Mouse (Mus musculus) myocyte (in vitro differentiated cells): ENCODE results near the gene Ttll11.

ENCODE experiments used
- E2F4 ChIP-seq: IDR thresholded peaks from one replicate; pipeline ENCODE4 v1.6.1; 2011; ENCODE audit warnings: mild to moderate bottlenecking, control low read depth, moderate library complexity; ENCODE audit not compliant: insufficient read depth
- MYOD1 ChIP-seq, 3 experiments: IDR thresholded peaks; one replicate each; pipeline ENCODE4 v1.6.1; 2011; ENCODE audit warnings: control low read depth in 2 of 3, low read depth in 2 of 3, mild to moderate bottlenecking in 2 of 3, moderate library complexity in 1 of 3; ENCODE audit not compliant: insufficient read length in 2 of 3, control insufficient read depth in 1 of 3
- MYOG ChIP-seq, 3 experiments: IDR thresholded peaks; one replicate each; pipeline ENCODE4 v1.6.1; 2011; ENCODE audit warnings: control low read depth in 2 of 3, low read depth in 2 of 3, mild to moderate bottlenecking in 2 of 3; ENCODE audit not compliant: insufficient read length in 2 of 3, control insufficient read depth in 1 of 3, insufficient read depth in 1 of 3
- POLR2A ChIP-seq: IDR thresholded peaks from one replicate; pipeline ENCODE4 v1.6.1; 2011; ENCODE audit warnings: low read depth, mild to moderate bottlenecking, control low read depth, moderate library complexity; ENCODE audit not compliant: insufficient read length
- POLR2AphosphoS2 ChIP-seq: IDR thresholded peaks from one replicate; pipeline ENCODE4 v1.6.1; 2011; ENCODE audit warnings: low read depth, control low read depth; ENCODE audit not compliant: insufficient read length
- SRF ChIP-seq: IDR thresholded peaks from one replicate; pipeline ENCODE4 v1.6.1; 2011; ENCODE audit warnings: low read depth; ENCODE audit not compliant: control insufficient read depth, insufficient read length
- TCF12 ChIP-seq: IDR thresholded peaks from one replicate; pipeline ENCODE4 v1.6.1; 2011; ENCODE audit warnings: mild to moderate bottlenecking, control low read depth; ENCODE audit not compliant: poor library complexity, insufficient read depth, severe bottlenecking
- USF1 ChIP-seq: IDR thresholded peaks from one replicate; pipeline ENCODE4 v1.6.1; 2011; ENCODE audit warnings: low read depth, mild to moderate bottlenecking, control low read depth, moderate library complexity

GRCm38 (mm10) chr2:35735001-35735400 is 244.7 kb downstream of the Ttll11 start:
- TF ChIP-seq MYOG (IDR thresholded peaks at IDR 0.05; ENCODE audit: control insufficient read depth in 1 of 3, insufficient read depth in 1 of 3, insufficient read length in 2 of 3, low read depth in 2 of 3), result no peak
- TF ChIP-seq POLR2A, result no peak
- TF ChIP-seq POLR2AphosphoS2, result no peak
- no peak for TF ChIP-seq TCF12
- no peak for TF ChIP-seq SRF
- no peak for TF ChIP-seq E2F4
- no peak for TF ChIP-seq USF1
- TF ChIP-seq MYOD1 (IDR thresholded peaks at IDR 0.05; ENCODE audit: control insufficient read depth in 1 of 3, insufficient read length in 2 of 3, low read depth in 2 of 3), result no peak
